Mouse (Mus musculus) G1E (cell line): ENCODE data around the gene Tcte1. TPM values are rescaled to one million over a fixed set of nuclear protein-coding genes. Genes with fewer than 3 reads are reported as not detected.
A peak's percentile ranks its signal among the peaks of the same experiment; 100 is the strongest.

Source experiments
- ATAC-seq: 2 replicates; pipeline ENCODE4 v1.8.0; 2016; ENCODE audit warnings: mild to moderate bottlenecking; ENCODE audit not compliant: insufficient number of reproducible peaks, poor library complexity, low FRiP score, severe bottlenecking; ENCODE audit errors: extremely low read depth
- DNase-seq: peaks from one replicate; pipeline ENCODE4 v3.0.0; 2012; ENCODE audit warnings: low spot score
- H3K27me3 ChIP-seq: 2 replicates; pipeline ENCODE4 v1.6.1; 2012; ENCODE audit warnings: mild to moderate bottlenecking, low read length, inconsistent platforms; ENCODE audit not compliant: insufficient read depth
- H3K36me3 ChIP-seq: replicated peaks from 2 replicates; pipeline ENCODE3; 2012; ENCODE audit warnings: mild to moderate bottlenecking, inconsistent platforms
- H3K4me1 ChIP-seq: 2 replicates; pipeline ENCODE4 v1.6.1; 2012; ENCODE audit warnings: low read depth, low read length, inconsistent platforms, mixed read lengths; ENCODE audit not compliant: insufficient read depth
- H3K4me3 ChIP-seq: 2 replicates; pipeline ENCODE4 v1.5.1; 2012; ENCODE audit warnings: low read depth, mild to moderate bottlenecking, inconsistent platforms, low read length, moderate library complexity, mixed read lengths
- H3K9me3 ChIP-seq: replicated peaks from 2 replicates; pipeline ENCODE4 v1.6.1; 2012; ENCODE audit warnings: inconsistent platforms
- CTCF ChIP-seq: IDR thresholded peaks from 2 replicates; pipeline ENCODE4 v1.5.1; 2012; ENCODE audit warnings: low read depth, low read length, inconsistent platforms, mixed read lengths
- GATA1 ChIP-seq: IDR thresholded peaks from 2 replicates; pipeline ENCODE4 v1.6.1; 2012; ENCODE audit warnings: borderline replicate concordance, low read length, inconsistent platforms, mixed read lengths
- GATA2 ChIP-seq: IDR thresholded peaks from 2 replicates; pipeline ENCODE4 v1.6.1; 2012; ENCODE audit warnings: low read depth, low read length, inconsistent platforms, borderline replicate concordance
- POLR2AphosphoS5 ChIP-seq: IDR thresholded peaks from 2 replicates; pipeline ENCODE4 v1.6.1; 2012; ENCODE audit warnings: low read depth, low read length, inconsistent platforms; ENCODE audit not compliant: insufficient replicate concordance
- TAL1 ChIP-seq: conservative IDR thresholded peaks from 2 replicates; pipeline ENCODE4 v1.6.1; 2012; ENCODE audit warnings: low read depth, low read length, inconsistent platforms, mixed read lengths
- polyA plus RNA-seq: library from polyadenylated mRNA; stranded (reverse); fragments of >175 nt; gene quantifications from 2 replicates; pipeline ENCODE4 v1.2.3, GENCODE M21; 2012
- total RNA-seq, 2 experiments: library from RNA; stranded (forward) in 1 of 2; stranded (reverse) in 1 of 2; fragments of 200-1000 nt in 1 of 2; fragments of >200 nt in 1 of 2; fragmentation: Nextera tagmentation in 1 of 2; gene quantifications; 2 replicates each; pipeline ENCODE4 v1.2.3; 2014 to 2017

Tcte1 gene
- total and polyA plus RNA-seq, 3 experiments = not detected

DNA sequence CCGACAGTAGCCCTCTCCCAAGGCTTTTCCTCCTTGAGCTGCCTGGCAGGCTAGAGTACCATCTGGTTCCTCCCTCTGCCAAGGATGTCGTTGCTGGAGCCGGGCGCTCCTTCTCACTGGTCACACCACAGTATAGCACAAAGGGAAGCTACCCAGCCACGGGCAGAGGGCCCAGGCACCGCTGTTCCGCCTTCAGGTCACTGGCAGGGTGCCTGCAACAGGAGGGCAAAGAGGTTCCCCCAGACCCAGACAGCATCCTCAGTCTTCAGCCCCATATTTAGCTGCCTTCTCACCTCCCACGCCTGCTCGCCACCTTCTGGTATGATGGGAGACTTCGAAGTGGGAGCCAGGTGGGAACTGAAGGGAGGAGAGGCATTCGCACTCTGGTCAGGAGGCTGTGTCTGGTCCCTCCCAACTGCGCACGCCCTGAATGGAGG is 7.1 kb downstream of the Tcte1 start:
- no peak for TF ChIP-seq POLR2AphosphoS5
- H3K9me3 ChIP-seq = no peaks in the 10 kb centered on the region
- H3K4me1 ChIP-seq = no peaks in the 10 kb centered on the region
- ATAC-seq (no peak), DNase-seq (no peak)
- H3K4me3 ChIP-seq = no peak overlapping the region
- H3K36me3 ChIP-seq = no peaks in the 10 kb centered on the region
- H3K27me3 ChIP-seq = peaks cover 42% of the 10 kb centered on the region

DNA sequence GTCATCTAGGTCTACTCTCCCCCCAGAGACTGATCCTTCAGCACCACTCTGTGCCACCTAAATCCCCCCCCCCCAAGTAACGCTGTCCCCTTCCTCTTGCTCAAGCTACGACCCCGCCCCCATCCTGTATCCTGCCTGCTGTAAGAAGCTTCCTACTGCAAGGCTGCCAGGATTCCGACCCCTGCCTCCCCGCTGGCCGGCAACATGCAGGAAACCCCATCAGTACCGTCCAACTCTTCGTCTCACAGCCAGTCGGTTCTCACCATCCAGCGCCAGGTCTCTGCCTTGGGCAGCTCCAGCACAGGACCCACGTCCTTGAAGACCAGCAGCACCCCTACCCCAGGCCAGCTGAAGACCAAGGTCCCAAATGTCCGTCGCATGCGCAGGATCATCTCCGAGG is 9.7 kb downstream of the Tcte1 start:
- Histone ChIP-seq H3K4me3 (no peak overlapping the region), H3K27me3 (peaks cover 44% of the 10 kb centered on the region), H3K36me3 (no peaks in the 10 kb centered on the region), H3K4me1 (no peaks in the 10 kb centered on the region), H3K9me3 (no peaks in the 10 kb centered on the region)
- TF ChIP-seq POLR2AphosphoS5 (no peak), GATA2 (no peak), TAL1 (no peak), CTCF (no peak), GATA1 (no peak)
- ATAC-seq = no peak
- DNase-seq = no peak

- no peak for ATAC-seq
- H3K9me3 ChIP-seq = no peaks in the 10 kb centered on the region
- TF ChIP-seq POLR2AphosphoS5 = no peak
- no peak for TF ChIP-seq GATA2
- no peak for TF ChIP-seq TAL1
- TF ChIP-seq CTCF = no peak
- TF ChIP-seq GATA1 = no peak
- DNase-seq = peak; percentile 39
- no peaks in the 10 kb centered on the region for H3K36me3 ChIP-seq
- H3K27me3 ChIP-seq = peaks cover 42% of the 10 kb centered on the region
- H3K4me1 ChIP-seq = no peaks in the 10 kb centered on the region
- H3K4me3 ChIP-seq = no peak overlapping the region
Observed at GRCm38 (mm10) chr17:45536264-45536663, 13.0 kb downstream of the Tcte1 start.

DNA sequence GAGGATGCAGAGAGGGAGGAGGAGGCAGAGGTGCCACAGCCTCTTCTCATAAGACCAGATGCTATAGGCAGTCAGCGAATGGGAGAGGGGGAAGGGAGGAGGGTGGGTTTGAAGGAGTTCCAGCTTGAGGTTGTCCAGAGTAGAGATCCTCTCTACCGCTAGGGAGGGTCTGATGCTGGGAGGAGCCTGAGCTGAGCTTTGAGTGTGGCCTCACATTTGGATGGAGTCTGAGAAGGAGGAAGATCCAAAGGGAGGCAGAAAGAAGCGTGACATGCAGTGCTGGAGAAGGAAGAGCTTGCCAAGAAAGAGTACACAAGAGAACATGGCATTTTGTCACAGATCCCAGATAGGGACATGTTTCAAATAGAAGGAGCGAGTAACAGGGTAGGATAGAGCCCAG is 15.2 kb downstream of the Tcte1 start:
- Histone ChIP-seq H3K9me3 (no peaks in the 10 kb centered on the region), H3K4me1 (no peaks in the 10 kb centered on the region), H3K36me3 (no peaks in the 10 kb centered on the region), H3K4me3 (no peak overlapping the region), H3K27me3 (peaks cover 37% of the 10 kb centered on the region)
- DNase-seq (no peak), ATAC-seq (no peak)
- TF ChIP-seq GATA2 = no peak
- no peak for TF ChIP-seq GATA1
- TF ChIP-seq POLR2AphosphoS5 = no peak
- no peak for TF ChIP-seq TAL1
- TF ChIP-seq CTCF = no peak

GRCm38 (mm10) chr17:45539664-45540063 is 16.4 kb downstream of the Tcte1 start:
- H3K4me1 ChIP-seq = no peaks in the 10 kb centered on the region
- H3K27me3 ChIP-seq = peaks cover 47% of the 10 kb centered on the region
- no peaks in the 10 kb centered on the region for H3K36me3 ChIP-seq
- DNase-seq = no peak
- no peak overlapping the region for H3K4me3 ChIP-seq
- no peaks in the 10 kb centered on the region for H3K9me3 ChIP-seq
- TF ChIP-seq POLR2AphosphoS5 (no peak), TAL1 (no peak), CTCF (no peak), GATA1 (no peak), GATA2 (no peak)
- no peak for ATAC-seq

- Histone ChIP-seq H3K4me1 (peaks cover 2% of the 10 kb centered on the region; the same call in 1 of the 2 replicates), H3K9me3 (peaks cover 6% of the 10 kb centered on the region; the same call in 1 of the 2 replicates), H3K36me3 (no peaks in the 10 kb centered on the region), H3K4me3 (no peak overlapping the region), H3K27me3 (peaks cover 56% of the 10 kb centered on the region)
- TF ChIP-seq POLR2AphosphoS5 = no peak
- TF ChIP-seq GATA1 = no peak
- no peak for TF ChIP-seq TAL1
- no peak for TF ChIP-seq GATA2
- DNase-seq = no peak
- ATAC-seq = no peak
Observed at GRCm38 (mm10) chr17:45542129-45542528, 18.9 kb downstream of the Tcte1 start.

DNA sequence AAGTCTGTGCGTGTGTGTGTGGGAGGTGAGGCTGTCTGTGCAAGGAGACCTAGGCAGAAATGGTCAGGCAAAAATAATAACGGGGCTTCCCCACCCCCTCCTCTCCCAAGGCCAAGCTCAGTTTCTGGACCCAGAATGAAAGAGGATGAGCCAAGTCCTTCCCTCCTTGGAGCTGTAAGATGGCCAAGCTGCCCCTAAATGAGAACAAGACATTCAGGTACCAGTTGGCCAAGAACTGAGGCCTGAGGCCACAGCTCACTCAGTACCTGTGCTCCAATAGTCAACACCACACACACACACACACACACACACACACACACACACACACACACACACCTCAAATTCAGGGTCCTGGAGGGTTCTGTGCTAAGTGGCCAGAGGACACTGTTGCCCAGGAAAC is 19.5 kb downstream of the Tcte1 start:
- DNase-seq (no peak), ATAC-seq (no peak)
- H3K36me3 ChIP-seq = no peaks in the 10 kb centered on the region
- no peak overlapping the region for H3K4me3 ChIP-seq
- H3K9me3 ChIP-seq = peaks cover 6% of the 10 kb centered on the region; the same call in 1 of the 2 replicates
- H3K4me1 ChIP-seq = peaks cover 2% of the 10 kb centered on the region; the same call in 1 of the 2 replicates
- no peak for TF ChIP-seq TAL1
- TF ChIP-seq GATA2 = no peak
- no peak for TF ChIP-seq GATA1
- TF ChIP-seq CTCF = no peak
- TF ChIP-seq POLR2AphosphoS5 = no peak
- H3K27me3 ChIP-seq = peaks cover 57% of the 10 kb centered on the region
